Mouse (Mus musculus): ENCODE measurements at regions not wholly inside any gene's neighbourhood (a gene's known extent, or its start where the extent isn't known, plus 50 kb on each side); places are given as distances from the start of the nearest gene placed in this dataset.

DNA sequence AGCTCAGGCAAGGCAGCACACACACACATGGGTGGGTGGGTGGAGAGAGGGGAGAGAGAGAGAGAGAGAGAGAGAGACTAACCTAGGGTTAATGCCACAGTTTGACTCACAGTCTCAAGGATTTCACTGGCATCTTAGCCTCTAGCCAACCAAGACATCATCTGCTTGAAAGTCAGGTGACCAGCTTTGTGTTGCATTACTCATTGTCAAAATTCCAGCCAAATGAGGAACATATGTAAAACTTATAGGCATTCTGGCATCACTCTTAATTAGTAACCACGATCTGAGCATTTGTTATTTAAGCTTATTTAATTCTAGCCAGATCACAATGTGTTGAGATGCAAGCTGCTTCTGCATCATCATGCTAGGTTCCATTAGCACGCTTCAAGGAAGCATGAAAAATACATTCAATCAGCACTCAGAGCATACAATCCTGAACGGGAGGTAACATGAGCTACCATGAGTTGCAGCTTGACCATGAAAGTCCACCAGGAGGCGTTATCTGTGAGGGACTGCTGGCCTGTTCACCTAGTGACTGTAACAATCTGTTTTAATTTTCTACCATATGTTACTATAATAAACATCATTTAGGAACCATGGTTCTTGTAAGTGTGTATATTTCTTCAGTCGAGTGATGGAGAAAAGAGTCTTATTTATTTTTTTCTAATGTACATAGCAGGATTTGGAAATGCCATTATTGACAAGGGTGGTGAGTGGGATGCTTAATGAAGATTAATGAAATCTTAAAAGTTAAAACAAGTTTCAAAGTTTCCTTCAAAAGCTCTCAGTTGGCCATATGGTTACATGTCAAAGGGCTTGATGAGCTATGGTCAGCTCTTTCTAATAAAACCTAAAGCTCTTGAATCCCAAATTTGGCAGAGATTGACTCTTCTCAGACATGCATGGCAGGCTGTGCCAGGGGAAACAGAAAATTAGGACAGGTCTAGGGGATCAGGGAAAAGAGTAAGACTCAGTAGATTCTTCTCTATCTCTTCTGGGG lies 572.4 kb upstream of the Kif18a start:
- no peak for TF ChIP-seq CTCF (IDR thresholded peaks at IDR 0.05; ENCODE audit: low read depth)

GRCm38 (mm10) chr2:108742079-108742478 lies 538.5 kb upstream of the Kif18a start:
- H3K27ac ChIP-seq (ENCODE audit: low read depth) = no peak overlapping the region
- DNase-seq = no peak
- no peak for TF ChIP-seq CTCF (IDR thresholded peaks at IDR 0.05; ENCODE audit: low read depth)
- H3K4me1 ChIP-seq (ENCODE audit: insufficient read depth) = no peaks in the 10 kb centered on the region
- 65% methylated on average over 3 of the region's 3 CpGs for whole genome bisulfite sequencing
- no peaks in the 10 kb centered on the region for H3K9me3 ChIP-seq (ENCODE audit: low read depth, low read length)
- H3K4me2 ChIP-seq = no peak overlapping the region
- no peak overlapping the region for H3K9ac ChIP-seq
- H3K4me3 ChIP-seq (ENCODE audit: low read depth, low read length) = no peak overlapping the region
- H3K27me3 ChIP-seq (ENCODE audit: insufficient read depth, low read length) = no peaks in the 10 kb centered on the region
- no peaks in the 10 kb centered on the region for H3K36me3 ChIP-seq (ENCODE audit: insufficient read depth)
- no peak for ATAC-seq (ENCODE audit: insufficient read depth)

More for the DNA sequence above, 572.4 kb upstream of the Kif18a start:
- no peaks in the 10 kb centered on the region for H3K9me3 ChIP-seq (ENCODE audit: low read depth, low read length)
- no peak for ATAC-seq (ENCODE audit: insufficient read depth)
- no peaks in the 10 kb centered on the region for H3K36me3 ChIP-seq (ENCODE audit: insufficient read depth)
- H3K27me3 ChIP-seq (ENCODE audit: insufficient read depth, low read length) = no peaks in the 10 kb centered on the region
- H3K27ac ChIP-seq (ENCODE audit: low read depth) = no peak overlapping the region
- H3K9ac ChIP-seq = no peak overlapping the region
- 72% methylated on average over 5 of the region's 5 CpGs for WGBS
- no peak overlapping the region for H3K4me2 ChIP-seq
- DNase-seq = no peak
- H3K4me3 ChIP-seq (ENCODE audit: low read depth, low read length) = no peak overlapping the region
- no peaks in the 10 kb centered on the region for H3K4me1 ChIP-seq (ENCODE audit: insufficient read depth)

GRCm38 (mm10) chr2:108743511-108743910 lies 537.0 kb upstream of the Kif18a start:
- Histone ChIP-seq H3K9me3 (ENCODE audit: low read depth, low read length) (no peaks in the 10 kb centered on the region), H3K4me2 (no peak overlapping the region), H3K9ac (no peak overlapping the region), H3K4me3 (ENCODE audit: low read depth, low read length) (no peak overlapping the region), H3K36me3 (ENCODE audit: insufficient read depth) (no peaks in the 10 kb centered on the region), H3K4me1 (ENCODE audit: insufficient read depth) (no peaks in the 10 kb centered on the region), H3K27ac (ENCODE audit: low read depth) (no peak overlapping the region), H3K27me3 (ENCODE audit: insufficient read depth, low read length) (no peaks in the 10 kb centered on the region)
- TF ChIP-seq CTCF (IDR thresholded peaks at IDR 0.05; ENCODE audit: low read depth) = no peak
- no peak for DNase-seq
- ATAC-seq (ENCODE audit: insufficient read depth) = no peak
- WGBS = 18% methylated on average over 2 of the region's 2 CpGs

DNA sequence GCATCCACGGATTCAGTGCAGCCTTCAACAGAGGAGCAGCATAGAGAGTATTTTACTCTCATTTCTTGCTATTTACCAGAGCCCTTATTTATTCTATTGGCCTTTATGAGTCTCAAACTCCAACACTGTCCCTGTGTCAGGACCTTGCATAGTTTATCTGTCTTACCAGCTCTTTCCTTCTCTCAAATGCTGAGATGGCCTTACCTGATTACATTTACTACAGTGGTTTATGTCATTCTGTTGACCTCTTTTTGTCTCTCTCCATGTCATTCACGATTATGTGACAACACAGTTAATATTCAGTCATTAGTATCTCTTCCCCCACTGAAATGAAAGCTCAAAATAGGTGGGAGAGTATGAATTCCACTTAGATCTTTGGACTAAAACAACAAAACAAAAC lies 535.7 kb upstream of the Kif18a start:
- 73% methylated on average over 2 of the region's 2 CpGs for WGBS
- no peak for TF ChIP-seq CTCF (IDR thresholded peaks at IDR 0.05; ENCODE audit: low read depth)
- Histone ChIP-seq H3K27me3 (ENCODE audit: insufficient read depth, low read length) (no peaks in the 10 kb centered on the region), H3K9ac (no peak overlapping the region), H3K36me3 (ENCODE audit: insufficient read depth) (no peaks in the 10 kb centered on the region), H3K4me2 (no peak overlapping the region), H3K4me1 (ENCODE audit: insufficient read depth) (no peaks in the 10 kb centered on the region), H3K9me3 (ENCODE audit: low read depth, low read length) (no peaks in the 10 kb centered on the region), H3K4me3 (ENCODE audit: low read depth, low read length) (no peak overlapping the region), H3K27ac (ENCODE audit: low read depth) (no peak overlapping the region)
- DNase-seq (no peak), ATAC-seq (ENCODE audit: insufficient read depth) (no peak)

GRCm38 (mm10) chr2:108753494-108754225 lies 526.9 kb upstream of the Kif18a start:
- Histone ChIP-seq H3K4me3 (ENCODE audit: low read depth, low read length) (no peak overlapping the region), H3K27me3 (ENCODE audit: insufficient read depth, low read length) (no peaks in the 10 kb centered on the region), H3K9me3 (ENCODE audit: low read depth, low read length) (no peaks in the 10 kb centered on the region), H3K4me1 (ENCODE audit: insufficient read depth) (no peaks in the 10 kb centered on the region), H3K4me2 (no peak overlapping the region), H3K27ac (ENCODE audit: low read depth) (no peak overlapping the region), H3K36me3 (ENCODE audit: insufficient read depth) (no peaks in the 10 kb centered on the region), H3K9ac (no peak overlapping the region)
- WGBS = 51% methylated on average over 3 of the region's 3 CpGs
- DNase-seq (no peak), ATAC-seq (ENCODE audit: insufficient read depth) (no peak)
- TF ChIP-seq CTCF (IDR thresholded peaks at IDR 0.05; ENCODE audit: low read depth) = no peak

GRCm38 (mm10) chr2:108755821-108756220 lies 524.7 kb upstream of the Kif18a start:
- no peaks in the 10 kb centered on the region for H3K36me3 ChIP-seq (ENCODE audit: insufficient read depth)
- ATAC-seq (ENCODE audit: insufficient read depth) (no peak), DNase-seq (no peak)
- H3K4me2 ChIP-seq = no peak overlapping the region
- H3K4me3 ChIP-seq (ENCODE audit: low read depth, low read length) = no peak overlapping the region
- no peak overlapping the region for H3K27ac ChIP-seq (ENCODE audit: low read depth)
- H3K4me1 ChIP-seq (ENCODE audit: insufficient read depth) = no peaks in the 10 kb centered on the region
- H3K9ac ChIP-seq = no peak overlapping the region
- no peaks in the 10 kb centered on the region for H3K27me3 ChIP-seq (ENCODE audit: insufficient read depth, low read length)
- no peak for TF ChIP-seq CTCF (IDR thresholded peaks at IDR 0.05; ENCODE audit: low read depth)
- WGBS = 77% methylated on average over 1 of the region's 1 CpGs
- H3K9me3 ChIP-seq (ENCODE audit: low read depth, low read length) = no peaks in the 10 kb centered on the region

DNA sequence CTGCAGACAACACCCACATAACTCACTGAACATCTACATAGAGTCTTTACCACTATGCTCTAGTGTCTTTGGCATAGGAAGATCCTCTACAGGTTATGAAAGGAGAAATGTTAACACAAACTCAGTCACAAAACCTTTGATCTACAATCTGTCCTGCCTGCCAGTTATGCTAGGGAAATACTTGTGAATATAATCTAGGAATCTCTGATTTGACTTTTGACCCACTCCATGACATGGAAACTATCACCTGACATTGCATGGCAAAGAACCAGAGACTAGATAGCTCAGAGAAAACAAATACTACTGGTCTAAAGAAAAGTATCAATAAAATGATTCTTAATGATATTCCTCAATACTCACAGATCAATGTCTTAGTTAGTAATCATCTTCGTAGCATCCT lies 524.3 kb upstream of the Kif18a start:
- no peak overlapping the region for H3K4me3 ChIP-seq (ENCODE audit: low read depth, low read length)
- no peaks in the 10 kb centered on the region for H3K4me1 ChIP-seq (ENCODE audit: insufficient read depth)
- 94% methylated on average over 1 of the region's 1 CpGs for WGBS
- H3K9me3 ChIP-seq (ENCODE audit: low read depth, low read length) = no peaks in the 10 kb centered on the region
- no peak overlapping the region for H3K9ac ChIP-seq
- no peak overlapping the region for H3K27ac ChIP-seq (ENCODE audit: low read depth)
- no peak overlapping the region for H3K4me2 ChIP-seq
- H3K27me3 ChIP-seq (ENCODE audit: insufficient read depth, low read length) = no peaks in the 10 kb centered on the region
- DNase-seq (no peak), ATAC-seq (ENCODE audit: insufficient read depth) (no peak)
- no peak for TF ChIP-seq CTCF (IDR thresholded peaks at IDR 0.05; ENCODE audit: low read depth)
- no peaks in the 10 kb centered on the region for H3K36me3 ChIP-seq (ENCODE audit: insufficient read depth)
